Mouse (Mus musculus) erythroblast, embryonic 14.5 days (primary cell): ENCODE results near the gene Lhb. TPM values are rescaled to one million over a fixed set of nuclear protein-coding genes. Genes with fewer than 3 reads are reported as not detected.

Experiments used
- H3K27me3 ChIP-seq: 2 replicates; pipeline ENCODE4 v1.6.1; 2012; ENCODE audit warnings: inconsistent platforms; ENCODE audit not compliant: control insufficient read depth
- H3K36me3 ChIP-seq: 2 replicates; pipeline ENCODE4 v1.6.1; 2012; ENCODE audit warnings: mild to moderate bottlenecking, inconsistent platforms; ENCODE audit not compliant: control insufficient read depth
- H3K4me1 ChIP-seq: 2 replicates; pipeline ENCODE4 v1.6.1; 2012; ENCODE audit warnings: inconsistent platforms; ENCODE audit not compliant: control insufficient read depth
- H3K4me3 ChIP-seq: replicated peaks from 2 replicates; pipeline ENCODE3; 2012; ENCODE audit warnings: moderate library complexity, mild to moderate bottlenecking, inconsistent platforms
- H3K9me3 ChIP-seq: 2 replicates; pipeline ENCODE4 v1.6.1; 2012; ENCODE audit warnings: low read length, inconsistent platforms, mixed read lengths; ENCODE audit not compliant: control insufficient read depth
- GATA1 ChIP-seq: IDR thresholded peaks from 2 replicates; pipeline ENCODE4 v1.6.1; 2012; ENCODE audit warnings: low read length, inconsistent platforms, mixed read lengths
- TAL1 ChIP-seq: IDR thresholded peaks from 3 replicates; pipeline ENCODE4 v1.6.1; 2012; ENCODE audit warnings: low read length, inconsistent platforms, mixed read lengths
- polyA plus RNA-seq: library from polyadenylated mRNA; stranded (reverse); fragments of >175 nt; gene quantifications from 2 replicates; pipeline ENCODE4 v1.2.3, GENCODE M21; 2012

Lhb gene
- polyA plus RNA-seq, 1 experiment, result not detected

DNA sequence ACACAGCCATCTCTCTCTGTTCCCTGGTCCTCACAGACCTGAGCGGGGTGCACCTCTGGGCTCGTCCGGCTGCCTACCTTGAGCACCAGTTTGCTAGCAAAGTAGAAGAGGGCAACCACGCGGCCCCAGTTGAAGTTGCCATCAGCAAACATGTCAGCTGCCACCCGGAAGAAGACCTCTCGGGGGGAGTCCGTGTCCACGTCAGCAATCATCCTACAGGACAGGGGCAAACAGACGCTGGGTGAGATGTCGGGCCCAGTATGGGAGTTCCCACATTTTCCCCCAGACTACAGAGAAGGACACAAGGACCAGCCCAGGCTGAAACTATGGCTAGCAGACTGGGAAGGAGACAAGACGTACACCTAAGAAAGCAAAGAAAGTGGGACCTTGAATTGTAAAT, 44.5 kb downstream of the Lhb start:
- peak overlapping the region; percentile 74 for H3K4me3 ChIP-seq
- no peaks in the 10 kb centered on the region for H3K9me3 ChIP-seq
- TF ChIP-seq TAL1 (no peak), GATA1 (no peak)
- H3K4me1 ChIP-seq, result peaks cover 62% of the 10 kb centered on the region
- H3K36me3 ChIP-seq, result peaks cover 54% of the 10 kb centered on the region
- no peaks in the 10 kb centered on the region for H3K27me3 ChIP-seq

DNA sequence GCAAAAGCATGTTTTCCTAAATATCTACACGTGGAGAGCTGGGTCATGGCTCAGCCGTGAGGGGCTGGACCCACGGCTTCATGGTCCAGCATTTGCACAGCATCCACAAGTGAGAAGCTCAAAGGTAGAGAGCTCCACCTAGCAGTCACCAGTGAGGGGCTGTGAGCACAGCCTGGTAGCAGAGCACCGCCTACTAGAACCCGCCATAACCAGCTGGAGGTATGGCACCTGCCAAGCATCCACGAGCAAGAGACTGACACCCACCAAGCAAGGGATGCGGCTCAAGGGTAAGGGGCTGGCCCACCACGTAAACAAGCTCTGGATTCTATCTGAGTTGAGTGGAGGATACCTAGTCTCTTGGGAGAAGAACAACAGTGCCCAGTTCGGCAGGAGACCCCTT, 44.9 kb downstream of the Lhb start:
- peaks cover 50% of the 10 kb centered on the region for H3K36me3 ChIP-seq
- peak overlapping the region; percentile 74 for H3K4me3 ChIP-seq
- H3K27me3 ChIP-seq, result no peaks in the 10 kb centered on the region
- no peaks in the 10 kb centered on the region for H3K9me3 ChIP-seq
- H3K4me1 ChIP-seq, result peaks cover 58% of the 10 kb centered on the region
- TF ChIP-seq TAL1 (no peak), GATA1 (no peak)

DNA sequence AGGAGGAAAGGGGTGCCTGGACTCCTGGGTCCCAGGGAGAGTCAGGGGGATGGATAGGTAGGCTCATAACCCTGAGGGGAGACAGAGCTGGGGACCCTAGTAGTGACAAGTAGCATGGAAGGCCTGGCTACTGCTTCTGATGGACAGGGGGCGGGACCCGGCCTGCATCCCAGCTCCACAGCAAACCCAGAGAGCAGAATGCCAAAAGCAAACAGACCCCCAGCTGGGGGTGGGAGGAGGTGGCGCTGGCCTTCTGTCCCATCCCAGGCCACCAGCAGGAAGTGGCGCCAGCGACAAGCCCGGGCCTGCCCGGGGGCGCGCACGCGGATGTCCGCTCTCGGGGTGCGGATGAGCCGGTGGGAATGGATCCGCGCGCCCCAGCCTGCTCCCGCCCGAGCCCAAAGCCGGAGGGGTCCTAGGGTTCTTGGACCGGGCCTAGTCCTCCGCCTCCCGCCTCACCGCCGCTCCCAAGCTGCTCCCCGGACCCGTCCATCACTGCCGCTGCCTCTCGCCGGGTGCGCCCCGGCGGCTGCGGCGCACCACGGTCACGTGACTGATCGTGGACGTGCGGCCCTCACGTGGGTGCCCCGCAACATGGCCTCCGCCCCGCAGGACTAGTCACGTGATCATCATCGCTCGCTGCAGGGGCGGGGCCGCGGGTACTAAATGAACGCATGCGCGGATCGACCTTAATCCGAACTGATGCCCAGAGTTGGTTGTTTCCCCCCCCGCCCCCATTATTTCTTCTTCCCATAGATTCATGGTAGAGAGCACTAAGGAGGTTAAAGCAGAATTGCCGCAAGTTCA, 45.9 kb downstream of the Lhb start, which contains the start of gene Bax:
Gene Bax (minus strand): TSS at position 616 of the 807 bp plus-strand sequence.
- Histone ChIP-seq H3K27me3 (no peaks in the 10 kb centered on the region), H3K36me3 (peaks cover 44% of the 10 kb centered on the region), H3K4me1 (peaks cover 57% of the 10 kb centered on the region), H3K4me3 (peak within 1 kb of the TSS; percentile 74), H3K9me3 (no peaks in the 10 kb centered on the region)
- TF ChIP-seq TAL1 (no peak), GATA1 (no peak)

DNA sequence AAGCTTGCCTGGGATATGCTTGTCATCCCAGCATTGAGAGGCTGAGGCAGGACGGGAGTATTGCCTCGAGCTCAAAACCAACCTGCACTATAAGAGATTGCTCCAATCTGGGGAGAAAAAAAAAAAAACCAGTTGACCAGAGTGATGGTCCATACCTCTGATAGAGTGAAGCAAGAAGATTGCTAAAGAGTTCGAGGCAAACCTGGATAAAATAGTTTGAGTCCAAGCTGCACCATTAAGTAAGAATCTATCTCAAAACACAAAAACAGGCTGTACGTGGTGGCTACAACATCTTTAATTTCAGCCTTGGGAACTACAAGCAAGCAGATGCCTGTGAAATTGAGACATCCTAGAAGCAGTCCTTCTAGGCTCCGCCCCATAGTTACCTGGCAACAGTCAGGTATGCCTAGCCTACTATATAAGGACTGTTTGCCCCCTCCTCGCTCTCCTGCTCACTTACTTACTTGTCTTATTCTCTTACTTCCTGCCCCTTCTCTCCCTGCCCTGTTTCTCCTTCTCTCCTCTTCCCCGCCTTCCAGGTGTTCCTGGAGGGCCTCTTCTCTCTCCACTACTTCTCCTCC, 46.6 kb downstream of the Lhb start:
- peaks cover 37% of the 10 kb centered on the region for H3K36me3 ChIP-seq
- H3K9me3 ChIP-seq, result no peaks in the 10 kb centered on the region
- no peaks in the 10 kb centered on the region for H3K27me3 ChIP-seq
- TF ChIP-seq GATA1 (no peak), TAL1 (no peak)
- H3K4me1 ChIP-seq, result peaks cover 56% of the 10 kb centered on the region
- H3K4me3 ChIP-seq, result peak overlapping the region; percentile 74

DNA sequence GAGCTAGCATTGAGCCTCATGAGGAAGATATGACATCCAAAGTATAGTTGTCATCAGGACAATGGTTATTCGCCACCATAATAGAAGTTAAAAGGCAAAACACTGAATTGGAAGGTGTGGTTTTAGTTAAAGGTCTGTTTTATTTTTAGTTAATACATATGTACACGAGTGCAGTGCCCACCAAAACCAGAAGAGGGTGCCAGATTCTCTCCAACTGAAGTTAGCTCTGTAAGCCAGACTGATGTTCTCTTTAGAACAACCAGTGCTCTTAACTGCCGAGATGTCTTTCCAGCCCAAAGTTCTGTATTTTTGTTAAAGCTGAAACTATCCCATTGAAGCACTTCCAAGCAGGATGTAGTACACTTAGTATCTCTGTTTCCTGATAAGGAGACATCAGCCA, 50.2 kb downstream of the Lhb start:
- Histone ChIP-seq H3K4me1 (peaks cover 49% of the 10 kb centered on the region), H3K9me3 (no peaks in the 10 kb centered on the region), H3K36me3 (peaks cover 3% of the 10 kb centered on the region), H3K27me3 (no peaks in the 10 kb centered on the region), H3K4me3 (no peak overlapping the region)
- TF ChIP-seq GATA1 (no peak), TAL1 (no peak)

Other genes with a start within 250 kb of the Lhb start
- not detected in 2 replicates for gene Gfy, start 241.3 kb upstream of the Lhb start, polyA plus RNA-seq
- not detected in 2 replicates for gene Pth2, start 239.8 kb upstream of the Lhb start, polyA plus RNA-seq
- gene Ccdc155, start 215.9 kb upstream of the Lhb start, polyA plus RNA-seq, result 0.05 TPM in 1 of 2 replicates, not detected in the other
- 0.55 and 0.60 TPM in 2 replicates for gene Dkkl1, start 208.7 kb upstream of the Lhb start, polyA plus RNA-seq
- gene Tead2, start 205.1 kb upstream of the Lhb start, polyA plus RNA-seq, result 0.06 and 0.10 TPM in 2 replicates
- 0.70 and 1.2 TPM in 2 replicates for gene Cd37, start 181.7 kb upstream of the Lhb start, polyA plus RNA-seq
- gene Slc6a16, start 179.7 kb upstream of the Lhb start, polyA plus RNA-seq, result not detected in 2 replicates
- not detected in 2 replicates for gene Slc6a21, start 143.3 kb upstream of the Lhb start, polyA plus RNA-seq
- gene Trpm4, start 87.0 kb upstream of the Lhb start, polyA plus RNA-seq, result 0.02 and 0.04 TPM in 2 replicates
- gene Hrc, start 85.5 kb upstream of the Lhb start, polyA plus RNA-seq, result not detected in 2 replicates
- 0.13 and 0.33 TPM in 2 replicates for gene Ppfia3, start 53.8 kb upstream of the Lhb start, polyA plus RNA-seq
- 0.18 TPM in 1 of 2 replicates, not detected in the other for gene Lin7b, start 50.2 kb upstream of the Lhb start, polyA plus RNA-seq
- gene Snrnp70, start 25.1 kb upstream of the Lhb start, polyA plus RNA-seq, result 68.0 and 79.6 TPM in 2 replicates
- gene Kcna7, start 15.2 kb upstream of the Lhb start, polyA plus RNA-seq, result not detected in 2 replicates
- gene Ntf5, start 7.1 kb upstream of the Lhb start, polyA plus RNA-seq, result not detected in 2 replicates
- 0.09 and 0.12 TPM in 2 replicates for gene Gys1, start 14.0 kb downstream of the Lhb start, polyA plus RNA-seq
- 15.2 and 15.3 TPM in 2 replicates for gene Ruvbl2, start 17.3 kb downstream of the Lhb start, polyA plus RNA-seq
- 3,659 and 3,743 TPM in 2 replicates for gene Ftl1, start 39.1 kb downstream of the Lhb start, polyA plus RNA-seq
- gene Bax, start 46.1 kb downstream of the Lhb start, polyA plus RNA-seq, result 24.4 and 25.7 TPM in 2 replicates
- 0.03 and 0.08 TPM in 2 replicates for gene Tulp2, start 61.1 kb downstream of the Lhb start, polyA plus RNA-seq
- gene Gm45808, start 66.0 kb downstream of the Lhb start, polyA plus RNA-seq, result not detected in 2 replicates
- 0.01 and 0.02 TPM in 2 replicates for gene Dhdh, start 68.0 kb downstream of the Lhb start, polyA plus RNA-seq
- gene Nucb1, start 89.6 kb downstream of the Lhb start, polyA plus RNA-seq, result 54.7 and 66.6 TPM in 2 replicates
- gene Ppp1r15a, start 105.4 kb downstream of the Lhb start, polyA plus RNA-seq, result 543 and 840 TPM in 2 replicates
- 0.42 and 1.0 TPM in 2 replicates for gene Plekha4, start 105.5 kb downstream of the Lhb start, polyA plus RNA-seq
- 0.31 and 0.50 TPM in 2 replicates for gene Hsd17b14, start 134.1 kb downstream of the Lhb start, polyA plus RNA-seq
- gene Bcat2, start 149.3 kb downstream of the Lhb start, polyA plus RNA-seq, result 1.1 and 2.6 TPM in 2 replicates
- gene Fgf21, start 194.7 kb downstream of the Lhb start, polyA plus RNA-seq, result not detected in 2 replicates
- not detected in 2 replicates for gene Fut1, start 196.5 kb downstream of the Lhb start, polyA plus RNA-seq
- gene Izumo1, start 201.0 kb downstream of the Lhb start, polyA plus RNA-seq, result 0.05 TPM in 1 of 2 replicates, not detected in the other
- gene Rasip1, start 206.7 kb downstream of the Lhb start, polyA plus RNA-seq, result 0.04 and 0.06 TPM in 2 replicates
- not detected in 2 replicates for gene Mamstr, start 219.2 kb downstream of the Lhb start, polyA plus RNA-seq
- gene Fut2, start 245.6 kb downstream of the Lhb start, polyA plus RNA-seq, result 0.09 TPM in 1 of 2 replicates, not detected in the other